Mouse (Mus musculus) thymus, adult 2 months (tissue): ENCODE data around the gene Gm11437. TPM values are rescaled to one million over a fixed set of nuclear protein-coding genes. Genes with fewer than 3 reads are reported as not detected.

Source experiments
- DNase-seq: peaks from one replicate; pipeline ENCODE4 v3.0.0; 2021
- H3K27ac ChIP-seq: fragments of 200-500 bp; 2 replicates; pipeline ENCODE4 v1.5.1; 2012; ENCODE audit warnings: low read length, control low read depth; ENCODE audit not compliant: control insufficient read depth, insufficient read depth
- H3K27me3 ChIP-seq: fragments of 200-500 bp; 2 replicates; pipeline ENCODE4 v1.6.1; 2012; ENCODE audit warnings: mild to moderate bottlenecking, low read length, moderate library complexity, mixed read lengths; ENCODE audit not compliant: control insufficient read depth, insufficient read depth
- H3K36me3 ChIP-seq: fragments of 200-500 bp; 2 replicates; pipeline ENCODE4 v1.6.1; 2012; ENCODE audit warnings: mild to moderate bottlenecking, low read length, moderate library complexity; ENCODE audit not compliant: control insufficient read depth, insufficient read depth
- H3K4me1 ChIP-seq: fragments of 200-500 bp; replicated peaks from 2 replicates; pipeline ENCODE4 v1.6.1; 2012; ENCODE audit warnings: low read length; ENCODE audit not compliant: control insufficient read depth, insufficient read depth
- H3K4me3 ChIP-seq: fragments of 200-500 bp; 2 replicates; pipeline ENCODE4 v1.5.1; 2012; ENCODE audit warnings: mild to moderate bottlenecking, low read length, control low read depth, moderate library complexity; ENCODE audit not compliant: control insufficient read depth, insufficient read depth
- CTCF ChIP-seq: fragments of 200-500 bp; IDR thresholded peaks from 2 replicates; pipeline ENCODE4 v1.5.1; 2012; ENCODE audit warnings: mild to moderate bottlenecking, control low read depth, low read length, moderate library complexity, borderline replicate concordance; ENCODE audit not compliant: control insufficient read depth, poor library complexity, insufficient read depth; ENCODE audit errors: extremely low read depth
- POLR2A ChIP-seq: fragments of 200-500 bp; IDR thresholded peaks from 2 replicates; pipeline ENCODE4 v1.6.1; 2012; ENCODE audit warnings: mild to moderate bottlenecking, low read length, control low read depth, moderate library complexity; ENCODE audit not compliant: control insufficient read depth, poor library complexity, insufficient read depth; ENCODE audit errors: extremely low read depth
- WGBS: fragments of 180-500 bp; shearing (Covaris S2); methylation state at CpG from one replicate; pipeline ENCODE4 v1.1.7; 2018; 5-methylcytosine and 5-hydroxymethylcytosine counted together
- polyA plus RNA-seq: library from polyadenylated mRNA; depleted of rRNA; stranded (reverse); fragments of >200 nt; gene quantifications from 2 replicates; pipeline ENCODE4 v1.2.3, GENCODE M21; 2012

Gene Gm11437
- polyA plus RNA-seq, 1 experiment, result not detected

- TF ChIP-seq POLR2A (no peak), CTCF (no peak)
- no peaks in the 10 kb centered on the region for H3K27me3 ChIP-seq
- DNase-seq, result no peak
- no peak overlapping the region for H3K4me3 ChIP-seq
- no peaks in the 10 kb centered on the region for H3K36me3 ChIP-seq
- H3K27ac ChIP-seq, result no peak overlapping the region
- 95% methylated on average over 11 of the region's 11 CpGs for WGBS
- H3K4me1 ChIP-seq, result peaks cover 3% of the 10 kb centered on the region
Observed at GRCm38 (mm10) chr11:84172539-84173435, 5.5 kb upstream of the Gm11437 start.

DNA sequence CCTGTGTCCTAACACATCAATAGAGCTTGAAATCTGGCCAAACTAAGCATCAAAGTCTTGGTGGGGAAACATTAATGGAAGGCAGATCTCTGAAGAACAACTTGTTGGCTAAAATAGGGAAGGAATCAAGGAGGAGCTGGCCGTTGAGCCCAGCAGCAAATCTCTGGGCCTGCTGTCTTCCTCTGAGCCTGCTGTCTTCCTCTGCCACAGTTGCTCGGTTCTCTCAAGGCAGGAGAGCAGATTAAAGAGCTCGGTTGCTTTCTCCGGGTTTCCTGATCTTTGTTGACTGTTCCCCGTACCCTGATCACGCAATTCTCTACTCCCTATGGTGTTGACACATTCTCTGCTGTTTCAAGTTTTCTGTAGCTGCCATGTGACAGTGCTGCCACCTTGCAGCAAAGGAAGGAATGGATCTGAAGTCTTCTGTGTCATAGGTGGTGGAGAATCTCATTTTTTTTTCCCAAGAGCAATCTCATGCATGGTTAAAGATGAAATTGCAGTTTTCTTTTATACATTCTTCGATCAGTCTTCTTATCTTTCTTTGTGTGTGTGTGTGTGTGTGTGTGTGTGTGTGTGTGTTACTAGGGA is 1.5 kb upstream of the Gm11437 start:
- TF ChIP-seq CTCF (no peak), POLR2A (no peak)
- Histone ChIP-seq H3K36me3 (no peaks in the 10 kb centered on the region), H3K27me3 (no peaks in the 10 kb centered on the region), H3K4me3 (no peak overlapping the region), H3K4me1 (no peaks in the 10 kb centered on the region), H3K27ac (no peak overlapping the region)
- DNase-seq, result peak; percentile 28
- 21% methylated on average over 7 of the region's 7 CpGs for WGBS

GRCm38 (mm10) chr11:84164561-84164960 is 2.7 kb downstream of the Gm11437 start:
- no peak overlapping the region for H3K27ac ChIP-seq
- DNase-seq, result no peak
- no peak overlapping the region for H3K4me3 ChIP-seq
- H3K4me1 ChIP-seq, result no peaks in the 10 kb centered on the region
- H3K27me3 ChIP-seq, result no peaks in the 10 kb centered on the region
- no peak for TF ChIP-seq CTCF
- TF ChIP-seq POLR2A, result no peak
- H3K36me3 ChIP-seq, result no peaks in the 10 kb centered on the region
- WGBS, result 96% methylated on average over 4 of the region's 4 CpGs

DNA sequence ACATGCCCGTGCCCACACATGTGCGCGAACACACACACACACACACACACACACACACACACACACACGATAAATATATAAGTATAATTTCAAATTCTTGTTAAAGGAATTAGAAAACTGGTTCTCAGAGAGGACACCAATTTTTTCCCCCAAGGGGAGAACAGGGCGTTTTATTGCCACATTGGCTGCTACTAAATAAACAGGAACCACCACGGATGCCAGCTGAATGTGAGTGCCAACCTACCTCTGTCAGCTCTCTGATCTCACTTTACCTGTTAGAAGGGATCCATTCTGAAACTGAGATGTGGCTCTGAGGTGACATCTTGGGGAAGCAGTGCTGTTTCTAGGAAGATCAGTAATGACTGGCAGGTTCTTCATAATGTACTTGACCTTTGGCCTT is 3.2 kb downstream of the Gm11437 start:
- 88% methylated on average over 6 of the region's 6 CpGs for WGBS
- no peak for DNase-seq
- Histone ChIP-seq H3K36me3 (no peaks in the 10 kb centered on the region), H3K27me3 (no peaks in the 10 kb centered on the region), H3K4me1 (no peaks in the 10 kb centered on the region), H3K27ac (no peak overlapping the region), H3K4me3 (no peak overlapping the region)
- TF ChIP-seq POLR2A, result no peak
- no peak for TF ChIP-seq CTCF

- Histone ChIP-seq H3K27me3 (no peaks in the 10 kb centered on the region), H3K36me3 (no peaks in the 10 kb centered on the region), H3K4me3 (no peak overlapping the region), H3K4me1 (no peaks in the 10 kb centered on the region), H3K27ac (no peak overlapping the region)
- no peak for DNase-seq
- no peak for TF ChIP-seq CTCF
- TF ChIP-seq POLR2A, result no peak
- 98% methylated on average over 4 of the region's 4 CpGs for WGBS
Observed at GRCm38 (mm10) chr11:84156535-84157262, 10.6 kb downstream of the Gm11437 start.

DNA sequence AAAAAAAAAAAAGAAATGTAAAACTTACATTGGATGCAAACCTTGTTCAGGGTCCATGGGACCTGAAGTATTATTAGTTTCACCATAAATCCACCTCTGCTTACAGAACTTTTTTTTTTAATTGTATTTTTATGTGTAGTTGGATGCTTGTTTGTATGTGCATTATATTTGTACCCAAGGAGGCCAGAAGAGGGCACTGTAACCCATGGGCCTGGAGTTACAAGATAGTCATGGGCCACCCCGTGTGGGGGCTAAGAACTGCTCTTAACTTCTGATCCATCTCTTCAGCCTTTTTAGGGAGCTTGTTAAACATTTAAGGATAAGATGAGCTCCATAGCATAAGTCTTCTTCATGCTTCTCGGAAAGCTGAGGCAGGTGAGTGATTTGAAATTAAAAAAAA is 16.4 kb downstream of the Gm11437 start:
- Histone ChIP-seq H3K4me3 (no peak overlapping the region), H3K4me1 (no peaks in the 10 kb centered on the region), H3K36me3 (no peaks in the 10 kb centered on the region), H3K27ac (no peak overlapping the region), H3K27me3 (no peaks in the 10 kb centered on the region)
- peak; percentile 21 for DNase-seq
- TF ChIP-seq POLR2A (no peak), CTCF (no peak)
- WGBS, result 79% methylated on average over 2 of the region's 2 CpGs
